Mouse (Mus musculus) embryonic facial prominence, embryonic 14.5 days (tissue): ENCODE data around the gene Art3. TPM values are rescaled to one million over a fixed set of nuclear protein-coding genes. Genes with fewer than 3 reads are reported as not detected.

Experiments
- ATAC-seq: fragments of 200-750 bp; cut with Nextera tagmentation; 2 replicates; pipeline ENCODE4 v1.8.0; 2017; ENCODE audit warnings: low read depth, moderate number of reproducible peaks, moderate TSS enrichment
- DNase-seq: peaks from one replicate; pipeline ENCODE4 v3.0.0-alpha.2; 2015; ENCODE audit warnings: low spot score
- H3K27ac ChIP-seq: fragments of 300-500 bp; sonication (generic); replicated peaks from 2 replicates; pipeline ENCODE4 v1.5.1; 2014; ENCODE audit warnings: low read depth, mild to moderate bottlenecking, low read length, moderate library complexity
- H3K27me3 ChIP-seq: fragments of 300-500 bp; sonication (generic); replicated peaks from 2 replicates; pipeline ENCODE4 v1.6.1; 2014; ENCODE audit warnings: low read length; ENCODE audit not compliant: control insufficient read depth, insufficient read depth
- H3K36me3 ChIP-seq: fragments of 300-500 bp; sonication (generic); 2 replicates; pipeline ENCODE4 v1.6.1; 2014; ENCODE audit warnings: low read length, mixed read lengths; ENCODE audit not compliant: control insufficient read depth, insufficient read depth
- H3K4me1 ChIP-seq: fragments of 300-500 bp; sonication (generic); 2 replicates; pipeline ENCODE4 v1.6.1; 2014; ENCODE audit warnings: antibody characterized with exemption, low read length; ENCODE audit not compliant: control insufficient read depth, insufficient read depth
- H3K4me2 ChIP-seq: fragments of 300-500 bp; sonication (generic); 2 replicates; pipeline ENCODE4 v1.6.1; 2014; ENCODE audit warnings: low read depth, mild to moderate bottlenecking, low read length, moderate library complexity, mixed read lengths
- H3K4me3 ChIP-seq: fragments of 300-500 bp; sonication (generic); 2 replicates; pipeline ENCODE4 v1.5.1; 2014; ENCODE audit warnings: low read depth, mild to moderate bottlenecking, low read length
- H3K9ac ChIP-seq: fragments of 300-500 bp; sonication (generic); 2 replicates; pipeline ENCODE4 v1.6.1; 2014; ENCODE audit warnings: low read depth, mild to moderate bottlenecking, low read length, moderate library complexity, mixed read lengths
- H3K9me3 ChIP-seq: fragments of 300-500 bp; sonication (generic); 2 replicates; pipeline ENCODE4 v1.6.1; 2016; ENCODE audit warnings: low read length; ENCODE audit not compliant: control insufficient read depth
- WGBS: fragments of 180-500 bp; shearing (Covaris S2); extraction: QIAGEN DNeasy Blood & Tissue Kit; methylation state at CpG from one replicate; pipeline ENCODE4 v1.1.7; 2014; 5-methylcytosine and 5-hydroxymethylcytosine counted together
- polyA plus RNA-seq: library from polyadenylated mRNA; unstranded; fragments of >200 nt; fragmentation: Nextera tagmentation; extraction: Ambion mirVana; gene quantifications from 2 replicates; pipeline ENCODE4 v1.2.1, GENCODE M21; 2014

Art3 gene
- polyA plus RNA-seq, 1 experiment from 2014 or later, result 10.3 TPM

GRCm38 (mm10) chr5:92327367-92327766 is 4.3 kb upstream of the Art3 start:
- 76% methylated on average over 6 of the region's 6 CpGs for WGBS
- Histone ChIP-seq H3K4me2 (no peak overlapping the region), H3K27me3 (no peaks in the 10 kb centered on the region), H3K4me1 (no peaks in the 10 kb centered on the region), H3K9me3 (no peaks in the 10 kb centered on the region), H3K4me3 (no peak overlapping the region), H3K27ac (no peak overlapping the region), H3K9ac (no peak overlapping the region), H3K36me3 (no peaks in the 10 kb centered on the region)
- DNase-seq (no peak), ATAC-seq (no peak)

- DNase-seq (no peak), ATAC-seq (no peak)
- H3K27ac ChIP-seq, result no peak within 1 kb of the TSS
- no peak within 1 kb of the TSS for H3K4me2 ChIP-seq
- 79% methylated on average over 7 of the region's 7 CpGs for WGBS
- no peaks in the 10 kb centered on the region for H3K9me3 ChIP-seq
- H3K4me3 ChIP-seq, result no peak within 1 kb of the TSS
- H3K4me1 ChIP-seq, result no peaks in the 10 kb centered on the region
- H3K27me3 ChIP-seq, result no peaks in the 10 kb centered on the region
- H3K9ac ChIP-seq, result no peak within 1 kb of the TSS
- H3K36me3 ChIP-seq, result no peaks in the 10 kb centered on the region
These were observed 3.7 kb upstream of the Art3 start, which contains the start of gene Cxcl9 for GRCm38 (mm10) chr5:92327929-92328328. Cxcl9 (minus strand) TSS chr5:92328079.

DNA sequence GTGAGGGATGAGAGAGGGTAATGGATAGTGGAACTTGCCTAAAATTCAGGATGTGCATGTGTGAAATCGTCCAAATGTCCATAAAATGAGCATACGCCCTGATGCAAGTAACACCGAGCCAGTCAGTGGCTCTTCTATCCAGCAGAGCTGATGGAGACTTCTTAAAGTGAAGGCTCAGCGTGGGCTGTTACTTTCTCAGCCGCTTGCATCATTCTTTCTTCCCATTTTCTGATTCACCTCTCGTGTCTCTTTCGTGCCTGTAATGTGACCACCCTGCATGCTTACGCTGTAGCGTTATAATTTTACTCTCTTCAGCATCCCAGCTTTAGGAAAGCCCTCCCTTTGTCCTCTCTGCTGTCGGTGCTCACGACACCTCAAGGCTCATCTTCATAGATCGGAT is 505 bp upstream of the Art3 start:
- 87% methylated on average over 12 of the region's 12 CpGs for WGBS
- Histone ChIP-seq H3K9ac (no peak overlapping the region), H3K9me3 (no peaks in the 10 kb centered on the region)

DNA sequence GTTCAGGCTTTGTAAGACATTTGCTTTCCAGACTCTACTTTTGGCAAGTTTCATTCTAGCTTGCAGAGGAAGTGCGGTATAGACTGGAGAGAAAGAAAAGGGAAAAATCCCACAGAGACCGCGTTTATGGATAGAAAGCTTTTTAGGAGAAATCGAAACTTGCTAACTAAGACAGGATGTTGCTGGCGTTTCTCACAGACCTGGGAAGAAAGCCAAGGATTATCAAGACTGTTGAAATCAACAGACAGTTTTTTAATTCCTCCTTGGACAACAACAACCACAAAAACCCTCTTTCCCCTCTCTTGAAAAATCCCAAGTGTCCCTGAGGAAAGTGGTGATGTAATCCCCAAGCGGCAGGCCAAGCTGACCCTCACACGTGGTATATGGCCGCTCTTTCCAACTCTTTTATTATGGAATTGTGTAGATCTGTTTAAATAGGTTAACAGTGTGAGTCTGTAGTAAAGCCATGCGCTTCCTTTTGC is 773 bp downstream of the Art3 start:
- peak overlapping the region; percentile 10; the same call in 1 of the 2 replicates for H3K4me2 ChIP-seq
- H3K4me1 ChIP-seq, result no peaks in the 10 kb centered on the region
- no peak overlapping the region for H3K4me3 ChIP-seq
- H3K36me3 ChIP-seq, result no peaks in the 10 kb centered on the region
- H3K9me3 ChIP-seq, result no peaks in the 10 kb centered on the region
- DNase-seq (peak; percentile 94), ATAC-seq (peak; percentile 63; the same call in 1 of the 2 replicates)
- 51% methylated on average over 9 of the region's 9 CpGs for WGBS
- H3K27ac ChIP-seq, result peak overlapping the region; percentile 47
- H3K9ac ChIP-seq, result no peak overlapping the region
- H3K27me3 ChIP-seq, result no peaks in the 10 kb centered on the region

More for the DNA sequence above, 505 bp upstream of the Art3 start:
- DNase-seq (no peak), ATAC-seq (no peak)
- Histone ChIP-seq H3K4me3 (no peak overlapping the region), H3K27me3 (no peaks in the 10 kb centered on the region), H3K36me3 (no peaks in the 10 kb centered on the region), H3K27ac (no peak overlapping the region), H3K4me1 (no peaks in the 10 kb centered on the region), H3K4me2 (no peak overlapping the region)

- WGBS, result 73% methylated on average over 3 of the region's 3 CpGs
- no peak for ATAC-seq
These were observed 5.1 kb downstream of the Art3 start for GRCm38 (mm10) chr5:92336743-92337142.

DNA sequence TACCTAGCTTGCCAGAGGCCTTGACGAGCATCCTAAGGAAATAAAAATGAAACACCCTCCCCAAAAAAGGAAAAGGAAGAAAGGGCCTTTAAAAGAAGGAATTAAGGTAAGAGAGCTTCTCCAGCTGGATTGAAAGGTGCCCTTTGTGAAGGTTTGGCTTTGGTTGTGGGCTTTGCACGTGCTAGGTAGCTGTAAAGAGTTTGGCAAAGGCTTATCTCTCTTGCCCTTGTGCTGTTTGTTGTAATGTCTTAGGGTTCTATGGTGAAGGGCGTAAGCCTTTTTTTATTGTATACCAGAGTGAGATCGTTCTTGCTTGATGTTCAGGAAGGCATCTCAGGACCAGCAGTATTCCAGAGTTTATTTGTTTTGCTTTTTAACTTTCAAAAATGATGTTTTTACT is 9.0 kb downstream of the Art3 start:
- Histone ChIP-seq H3K4me2 (no peak overlapping the region), H3K27ac (no peak overlapping the region), H3K36me3 (no peaks in the 10 kb centered on the region), H3K27me3 (no peaks in the 10 kb centered on the region), H3K9ac (no peak overlapping the region), H3K4me1 (no peaks in the 10 kb centered on the region), H3K9me3 (no peaks in the 10 kb centered on the region), H3K4me3 (no peak overlapping the region)
- no peak for DNase-seq
- no peak for ATAC-seq
- WGBS, result 78% methylated on average over 4 of the region's 4 CpGs

More at GRCm38 (mm10) chr5:92336743-92337142, 5.1 kb downstream of the Art3 start:
- H3K9ac ChIP-seq, result no peak overlapping the region
- no peak overlapping the region for H3K4me3 ChIP-seq
- H3K4me2 ChIP-seq, result no peak overlapping the region
- no peak overlapping the region for H3K27ac ChIP-seq
- H3K27me3 ChIP-seq, result no peaks in the 10 kb centered on the region
- no peaks in the 10 kb centered on the region for H3K36me3 ChIP-seq
- H3K9me3 ChIP-seq, result no peaks in the 10 kb centered on the region
- no peak for DNase-seq
- H3K4me1 ChIP-seq, result no peaks in the 10 kb centered on the region

GRCm38 (mm10) chr5:92345006-92345405 is 13.4 kb downstream of the Art3 start:
- no peaks in the 10 kb centered on the region for H3K4me1 ChIP-seq
- peaks cover 4% of the 10 kb centered on the region; the same call in 1 of the 2 replicates for H3K27me3 ChIP-seq
- 84% methylated on average over 8 of the region's 8 CpGs for WGBS
- no peak for DNase-seq
- no peak overlapping the region for H3K27ac ChIP-seq
- H3K9ac ChIP-seq, result no peak overlapping the region
- ATAC-seq, result no peak
- no peak overlapping the region for H3K4me2 ChIP-seq
- H3K4me3 ChIP-seq, result no peak overlapping the region
- H3K36me3 ChIP-seq, result no peaks in the 10 kb centered on the region
- no peaks in the 10 kb centered on the region for H3K9me3 ChIP-seq

DNA sequence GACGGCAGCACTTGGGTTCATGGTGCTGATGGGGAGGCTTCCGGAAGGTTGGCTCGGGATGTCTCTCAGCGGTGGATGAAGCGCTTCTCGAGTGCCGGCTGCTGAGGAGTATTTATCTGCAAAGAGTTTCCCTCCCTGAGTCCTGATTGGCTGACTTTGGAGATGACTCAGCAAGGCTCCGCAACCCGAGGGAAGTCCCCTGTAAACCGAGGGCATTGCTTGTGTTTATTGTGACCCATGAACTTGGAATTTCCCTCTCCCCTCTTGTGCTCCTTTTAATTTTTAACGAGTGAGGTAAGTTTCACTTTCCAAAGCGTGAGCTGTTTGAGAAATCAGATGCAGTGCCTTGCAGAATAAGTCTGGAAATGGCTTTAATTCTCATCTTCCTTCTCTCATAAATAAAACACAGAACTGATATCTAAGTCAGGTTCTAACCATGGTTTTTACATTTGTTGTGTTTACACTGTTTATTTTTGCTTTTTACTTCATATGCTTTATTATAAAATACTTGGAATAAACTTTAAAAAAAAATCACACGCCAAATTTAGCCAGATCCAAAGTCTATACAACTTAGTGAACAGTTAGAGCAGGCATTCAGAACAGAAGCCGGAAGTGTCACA is 17.3 kb downstream of the Art3 start, which contains the start of gene Cxcl10:
TSS of gene Cxcl10 (minus strand) at position 96 of the 620 bp plus-strand sequence.
- Histone ChIP-seq H3K4me2 (peak within 1 kb of the TSS; percentile 52), H3K4me3 (peak within 1 kb of the TSS; percentile 28), H3K9me3 (no peaks in the 10 kb centered on the region), H3K36me3 (no peaks in the 10 kb centered on the region), H3K27ac (no peak within 1 kb of the TSS), H3K4me1 (no peaks in the 10 kb centered on the region), H3K27me3 (peaks cover 4% of the 10 kb centered on the region; the same call in 1 of the 2 replicates), H3K9ac (no peak within 1 kb of the TSS)
- ATAC-seq (0 out of 2 replicates have a peak, but pooled peaks have one; percentile 41), DNase-seq (peak; percentile 65)
- WGBS, result 20% methylated on average over 14 of the region's 14 CpGs

DNA sequence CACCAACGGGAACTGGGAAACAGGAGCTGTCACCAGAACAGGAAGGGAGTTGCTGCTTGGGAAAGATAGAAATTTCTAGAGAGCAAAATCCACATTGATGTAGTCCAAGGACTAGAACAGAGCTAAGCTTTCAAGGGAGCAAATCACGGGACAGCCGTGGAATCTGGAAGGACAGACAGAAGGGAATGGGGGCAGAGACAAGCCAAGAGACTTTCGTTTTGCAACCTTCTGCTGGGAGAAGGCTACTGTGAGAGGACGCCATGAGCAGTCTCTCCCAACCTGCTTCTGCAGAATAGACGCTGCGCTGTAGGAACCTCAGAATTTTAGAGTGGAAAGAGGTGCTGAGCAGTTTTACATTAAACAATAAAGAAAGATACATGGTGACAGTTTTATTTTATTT is 18.1 kb downstream of the Art3 start:
- H3K27ac ChIP-seq, result no peak overlapping the region
- no peaks in the 10 kb centered on the region for H3K36me3 ChIP-seq
- no peak overlapping the region for H3K4me2 ChIP-seq
- no peak overlapping the region for H3K4me3 ChIP-seq
- 82% methylated on average over 7 of the region's 7 CpGs for WGBS
- no peak for ATAC-seq
- H3K9me3 ChIP-seq, result no peaks in the 10 kb centered on the region
- H3K27me3 ChIP-seq, result peaks cover 4% of the 10 kb centered on the region; the same call in 1 of the 2 replicates
- no peak overlapping the region for H3K9ac ChIP-seq
- DNase-seq, result no peak
- no peaks in the 10 kb centered on the region for H3K4me1 ChIP-seq
